7 mouse cellular contexts compared by ENCODE assay signal in genomic region chr3:54693056-54693415, GRCm38 (mm10). TPM values are rescaled to one million over a fixed set of nuclear protein-coding genes. Genes with fewer than 3 reads are reported as not detected.
DNase-seq lines count a peak whose midpoint lies in the region; ATAC-seq and TF ChIP-seq lines count a peak whose summit lies in the region.

No protein-coding gene starts in this region.

- DNase-seq in testis, postnatal 10 days (ENCODE audit: low spot score) = no peak
- DNase-seq in liver, embryonic 13.5 days = no peak
- no peak for DNase-seq in embryo, embryonic 10 days (ENCODE audit: low spot score)
- DNase-seq in urinary bladder, adult 2 months (ENCODE audit: low spot score) = no peak

- H3K9ac ChIP-seq in liver, embryonic 13.5 days = peak overlapping the region; percentile 77

- H3K36me3 ChIP-seq in testis, adult 2 months (ENCODE audit: control insufficient read depth, insufficient read depth, low read length) = peaks cover 5% of the 10 kb centered on the region
- H3K36me3 ChIP-seq in liver, embryonic 13.5 days = peaks cover 26% of the 10 kb centered on the region

- H3K4me1 ChIP-seq in testis, adult 2 months (ENCODE audit: control insufficient read depth, insufficient read depth, low read length) = peaks cover 2% of the 10 kb centered on the region
- peaks cover 25% of the 10 kb centered on the region for H3K4me1 ChIP-seq in liver, embryonic 13.5 days (replicated peaks)

- H3K27me3 ChIP-seq in testis, adult 2 months (ENCODE audit: control insufficient read depth, insufficient read depth, low read length) = no peaks in the 10 kb centered on the region
- no peaks in the 10 kb centered on the region for H3K27me3 ChIP-seq in liver, embryonic 13.5 days

- peak; percentile 39 for ATAC-seq in erythroid progenitor cell, adult 5-6 weeks (replicated peaks; ENCODE audit: low FRiP score, poor library complexity, severe bottlenecking)
- no peak for ATAC-seq in liver, embryonic 13.5 days (ENCODE audit: low read depth)
- no peak for ATAC-seq in monocyte, adult 5-6 weeks (replicated peaks; ENCODE audit: insufficient number of reproducible peaks, low FRiP score, low TSS enrichment, poor library complexity, severe bottlenecking)

- whole genome bisulfite sequencing in liver, embryonic 13.5 days (ENCODE audit: insufficient replicate concordance) = under 1% methylated on average over 8 of the region's 8 CpGs

- no peaks in the 10 kb centered on the region for H3K9me3 ChIP-seq in liver, embryonic 13.5 days (replicated peaks)

- H3K4me3 ChIP-seq in testis, adult 2 months (ENCODE audit: control insufficient read depth, low read depth, low read length) = peak overlapping the region; percentile 99
- H3K4me3 ChIP-seq in liver, embryonic 13.5 days (replicated peaks) = peak overlapping the region; percentile 78

- H3K4me2 ChIP-seq in liver, embryonic 13.5 days = peak overlapping the region; percentile 68

- no peak for TF ChIP-seq POLR2A in testis, adult 2 months (IDR thresholded peaks at IDR 0.05; ENCODE audit: control insufficient read depth, low read depth, low read length)

- peak overlapping the region; percentile 100 for H3K27ac ChIP-seq in testis, adult 2 months (ENCODE audit: control insufficient read depth, insufficient read depth, low read depth, low read length)
- H3K27ac ChIP-seq in liver, embryonic 13.5 days = peak overlapping the region; percentile 89

- TF ChIP-seq CTCF in testis, adult 2 months (IDR thresholded peaks at IDR 0.05; ENCODE audit: control insufficient read depth, insufficient read depth, insufficient replicate concordance, low read depth, low read length) = no peak

RNA-seq across cellular contexts. Expression of gene Supt20, which starts 0.4 kb away (rescaled TPM):
- polyA plus RNA-seq in testis, adult 2 months (2012; rRNA removed) = 286 TPM in 2 replicates
- 82.2 and 85.1 TPM in 2 replicates for total RNA-seq in erythroid progenitor cell, adult 5-6 weeks (2015; ENCODE audit: low replicate concordance)
- 54.3 and 68.4 TPM in 2 replicates for total RNA-seq in erythroid progenitor cell, adult 5-6 weeks (2017; ENCODE audit: low replicate concordance)
- polyA plus RNA-seq in liver, embryonic 13.5 days (2015; fragmentation: Nextera tagmentation; extraction: Ambion mirVana) = 33.1 and 43.1 TPM in 2 replicates
- polyA plus RNA-seq in urinary bladder, adult 2 months (2012; rRNA removed) = 66.8 and 68.4 TPM in 2 replicates
- total RNA-seq in monocyte, adult 5-6 weeks (2017) = 47.4 to 88.0 TPM (median 61.8 TPM) in 3 replicates

RNA-seq across cellular contexts. Expression of gene Gm21958, which starts 21.1 kb away (rescaled TPM):
- polyA plus RNA-seq in testis, adult 2 months (2012; rRNA removed) = not detected in 2 replicates
- total RNA-seq in erythroid progenitor cell, adult 5-6 weeks (2015; ENCODE audit: low replicate concordance) = not detected in 2 replicates
- not detected in 2 replicates for total RNA-seq in erythroid progenitor cell, adult 5-6 weeks (2017; ENCODE audit: low replicate concordance)
- polyA plus RNA-seq in liver, embryonic 13.5 days (2015; fragmentation: Nextera tagmentation; extraction: Ambion mirVana) = not detected in 2 replicates
- not detected in 2 replicates for polyA plus RNA-seq in urinary bladder, adult 2 months (2012; rRNA removed)
- not detected in 3 replicates for total RNA-seq in monocyte, adult 5-6 weeks (2017)

RNA-seq across cellular contexts. Expression of gene Exosc8, which starts 42.2 kb away (rescaled TPM):
- 10.4 and 13.0 TPM in 2 replicates for polyA plus RNA-seq in testis, adult 2 months (2012; rRNA removed)
- total RNA-seq in erythroid progenitor cell, adult 5-6 weeks (2015; ENCODE audit: low replicate concordance) = 91.4 and 111 TPM in 2 replicates
- total RNA-seq in erythroid progenitor cell, adult 5-6 weeks (2017; ENCODE audit: low replicate concordance) = 75.7 and 94.0 TPM in 2 replicates
- 106 and 110 TPM in 2 replicates for polyA plus RNA-seq in liver, embryonic 13.5 days (2015; fragmentation: Nextera tagmentation; extraction: Ambion mirVana)
- 33.2 and 49.7 TPM in 2 replicates for polyA plus RNA-seq in urinary bladder, adult 2 months (2012; rRNA removed)
- total RNA-seq in monocyte, adult 5-6 weeks (2017) = 85.4 to 124 TPM (median 90.1 TPM) in 3 replicates

RNA-seq across cellular contexts. Expression of gene Alg5, which starts 42.3 kb away (rescaled TPM):
- 5.7 TPM in 2 replicates for polyA plus RNA-seq in testis, adult 2 months (2012; rRNA removed)
- total RNA-seq in erythroid progenitor cell, adult 5-6 weeks (2015; ENCODE audit: low replicate concordance) = 10.5 and 30.6 TPM in 2 replicates
- total RNA-seq in erythroid progenitor cell, adult 5-6 weeks (2017; ENCODE audit: low replicate concordance) = 1.9 and 6.5 TPM in 2 replicates
- 29.8 and 32.5 TPM in 2 replicates for polyA plus RNA-seq in liver, embryonic 13.5 days (2015; fragmentation: Nextera tagmentation; extraction: Ambion mirVana)
- 33.8 and 41.4 TPM in 2 replicates for polyA plus RNA-seq in urinary bladder, adult 2 months (2012; rRNA removed)
- total RNA-seq in monocyte, adult 5-6 weeks (2017) = 45.9 to 54.5 TPM (median 53.9 TPM) in 3 replicates
